Mouse (Mus musculus) gastrocnemius, postnatal 36 days (tissue): ENCODE results near the gene Olfr1477. TPM values are rescaled to one million over a fixed set of nuclear protein-coding genes. Genes with fewer than 3 reads are reported as not detected.
"Not testable (repeated sequence)": the region's sequence is repeated elsewhere in the genome, so short reads cannot be mapped to it uniquely, and the experiment has no call there.

Experiments
- DNase-seq, 2 experiments: peaks; one replicate each; pipeline ENCODE4 v3.0.0; 2022
- intact Hi-C: fragments of 180-260 bp; cut with DNase I; formaldehyde crosslinking; loops from one replicate; pipeline ENCODE4 v1.15.1; 2025
- long read RNA-seq, 2 experiments: library from polyadenylated mRNA; stranded (forward); transcript quantifications; one replicate each; pipeline ENCODE4 v2.0.0; 2021
- total RNA-seq, 2 experiments: library from RNA; stranded (reverse); gene quantifications; 2 replicates each; pipeline ENCODE4 v1.2.3; 2021

Olfr1477 gene
- total RNA-seq, result not detected
- long read RNA-seq, experiment 1, result 0 reads
- long read RNA-seq, experiment 2, result 0 reads

- intact Hi-C loops, result no loop called here
- no peak for DNase-seq
Observed at GRCm38 (mm10) chr19:13500246-13500645, at the start of gene Olfr1477. Gene Olfr1477 (plus strand): TSS chr19:13500546.

DNA sequence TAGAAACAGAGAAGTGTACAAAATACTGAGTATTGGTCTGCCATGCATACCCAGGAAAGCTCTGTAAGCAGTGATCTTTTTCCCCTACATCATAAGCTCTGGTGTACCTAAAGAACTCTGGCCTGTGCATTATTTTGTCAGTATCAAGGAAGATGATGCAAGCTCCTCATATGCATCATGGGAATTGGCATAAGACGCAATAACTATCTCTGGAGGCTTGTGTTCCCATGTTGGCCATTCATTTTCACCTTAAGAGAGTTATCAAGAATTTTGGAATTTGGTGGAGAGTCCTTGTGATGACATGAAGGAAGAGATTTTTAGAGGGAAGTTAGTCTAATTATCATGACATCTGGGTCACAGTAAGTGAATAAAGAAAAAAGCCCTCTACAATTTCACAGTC lies 44.4 kb upstream of the Olfr1477 start, which contains the start of gene Olfr1472:
TSS of gene Olfr1472 (minus strand) at position 101 of the 400 bp plus-strand sequence.
- DNase-seq, result no peak
- intact Hi-C loops, result no loop called here

- intact Hi-C loops, DNase-seq: not testable (repeated sequence)
Observed at GRCm38 (mm10) chr19:13469265-13469664, 31.1 kb upstream of the Olfr1477 start, which contains the start of gene Olfr1474. Gene Olfr1474 (plus strand): TSS chr19:13469565.

DNA sequence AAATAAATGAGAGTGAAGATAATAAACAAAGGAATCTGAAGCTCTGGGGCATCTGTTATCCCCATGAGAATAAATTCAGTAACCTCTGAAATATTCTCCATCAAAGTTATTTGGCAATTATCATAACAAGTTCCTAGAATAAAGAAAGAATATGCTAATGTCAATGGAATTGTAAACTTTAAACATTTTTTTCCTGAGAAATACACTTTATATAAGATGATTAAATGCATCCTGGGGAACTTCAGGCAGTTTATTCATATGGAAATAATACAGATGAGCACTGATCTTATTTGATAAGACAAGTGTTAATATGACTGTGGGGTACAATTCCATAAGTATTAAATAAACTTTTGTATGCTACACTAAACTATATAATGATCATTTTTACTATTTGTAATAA lies 20.2 kb upstream of the Olfr1477 start, which contains the start of gene Olfr1475:
TSS of gene Olfr1475 (minus strand) at position 101 of the 400 bp plus-strand sequence.
- no peak for DNase-seq
- intact Hi-C loops, result no loop called here

- no peak for DNase-seq
- intact Hi-C loops, result no loop called here
Observed at GRCm38 (mm10) chr19:13527613-13528012, 27.3 kb downstream of the Olfr1477 start, which contains the start of gene Olfr1480. Gene Olfr1480 (plus strand): TSS chr19:13527913.

Other genes starting within 250 kb of the Olfr1477 start
- not detected for gene Olfr1465, start 185.0 kb upstream of the Olfr1477 start, total RNA-seq
- gene Olfr1466, start 161.7 kb upstream of the Olfr1477 start, total RNA-seq, result not detected
- not detected for gene Olfr1467, start 138.3 kb upstream of the Olfr1477 start, total RNA-seq
- not detected for gene Olfr1469, start 92.7 kb upstream of the Olfr1477 start, total RNA-seq
- not detected for gene Olfr1471, start 57.1 kb upstream of the Olfr1477 start, total RNA-seq
- gene Olfr1472, start 44.5 kb upstream of the Olfr1477 start, total RNA-seq, result not detected
- gene Olfr1474, start 31.0 kb upstream of the Olfr1477 start, total RNA-seq, result not detected
- gene Olfr1475, start 20.4 kb upstream of the Olfr1477 start, total RNA-seq, result not detected
- not detected for gene Olfr1480, start 27.4 kb downstream of the Olfr1477 start, total RNA-seq
- not detected for gene Olfr1484, start 83.0 kb downstream of the Olfr1477 start, total RNA-seq
- not detected for gene Olfr1487, start 116.8 kb downstream of the Olfr1477 start, total RNA-seq
- not detected for gene Olfr1489, start 131.1 kb downstream of the Olfr1477 start, total RNA-seq
- not detected for gene Olfr1490, start 150.5 kb downstream of the Olfr1477 start, total RNA-seq
- not detected for gene Olfr1491, start 196.7 kb downstream of the Olfr1477 start, total RNA-seq
- gene Olfr1493-ps1, start 222.7 kb downstream of the Olfr1477 start, total RNA-seq, result not detected
- gene Olfr1494, start 239.2 kb downstream of the Olfr1477 start, total RNA-seq, result not detected